Mouse (Mus musculus) liver, embryonic 15.5 days (tissue): ENCODE measurements around the gene Nde1. TPM values are rescaled to one million over a fixed set of nuclear protein-coding genes. Genes with fewer than 3 reads are reported as not detected.

Source experiments
- ATAC-seq: fragments of 200-750 bp; cut with Nextera tagmentation; 2 replicates; pipeline ENCODE4 v1.8.0; 2017; ENCODE audit warnings: moderate number of reproducible peaks, mild to moderate bottlenecking, moderate library complexity; ENCODE audit not compliant: insufficient read depth
- H3K27ac ChIP-seq: fragments of 300-500 bp; sonication (generic); replicated peaks from 2 replicates; pipeline ENCODE4 v1.5.1; 2015; ENCODE audit warnings: mild to moderate bottlenecking, inconsistent platforms
- H3K27me3 ChIP-seq: fragments of 300-500 bp; sonication (generic); 2 replicates; pipeline ENCODE4 v1.6.1; 2015; ENCODE audit warnings: mild to moderate bottlenecking, inconsistent platforms
- H3K36me3 ChIP-seq: fragments of 300-500 bp; sonication (generic); replicated peaks from 2 replicates; pipeline ENCODE4 v1.6.1; 2015; ENCODE audit warnings: moderate library complexity, mild to moderate bottlenecking, inconsistent platforms
- H3K4me1 ChIP-seq: fragments of 300-500 bp; sonication (generic); replicated peaks from 2 replicates; pipeline ENCODE4 v1.6.1; 2015; ENCODE audit warnings: inconsistent platforms
- H3K4me2 ChIP-seq: fragments of 300-500 bp; sonication (generic); 2 replicates; pipeline ENCODE4 v1.6.1; 2015; ENCODE audit warnings: moderate library complexity, mild to moderate bottlenecking, inconsistent platforms
- H3K4me3 ChIP-seq: fragments of 300-500 bp; sonication (generic); replicated peaks from 2 replicates; pipeline ENCODE4 v1.5.1; 2015; ENCODE audit warnings: mild to moderate bottlenecking, inconsistent platforms
- H3K9ac ChIP-seq: fragments of 300-500 bp; sonication (generic); 2 replicates; pipeline ENCODE4 v1.6.1; 2015; ENCODE audit warnings: moderate library complexity, mild to moderate bottlenecking, inconsistent platforms
- H3K9me3 ChIP-seq: fragments of 300-500 bp; sonication (generic); replicated peaks from 2 replicates; pipeline ENCODE4 v1.6.1; 2016; ENCODE audit warnings: inconsistent platforms
- WGBS: fragments of 180-500 bp; shearing (Covaris S2); methylation state at CpG from one replicate; pipeline ENCODE4 v1.1.7; 2015; ENCODE audit warnings: mixed read lengths; ENCODE audit not compliant: insufficient replicate concordance; 5-methylcytosine and 5-hydroxymethylcytosine counted together
- polyA plus RNA-seq: library from polyadenylated mRNA; unstranded; fragments of >200 nt; fragmentation: Nextera tagmentation; extraction: Ambion mirVana; gene quantifications from 2 replicates; pipeline ENCODE4 v1.2.1, GENCODE M21; 2015

The Nde1 gene
- polyA plus RNA-seq, 1 experiment from 2014 or later = 51.9 TPM

DNA sequence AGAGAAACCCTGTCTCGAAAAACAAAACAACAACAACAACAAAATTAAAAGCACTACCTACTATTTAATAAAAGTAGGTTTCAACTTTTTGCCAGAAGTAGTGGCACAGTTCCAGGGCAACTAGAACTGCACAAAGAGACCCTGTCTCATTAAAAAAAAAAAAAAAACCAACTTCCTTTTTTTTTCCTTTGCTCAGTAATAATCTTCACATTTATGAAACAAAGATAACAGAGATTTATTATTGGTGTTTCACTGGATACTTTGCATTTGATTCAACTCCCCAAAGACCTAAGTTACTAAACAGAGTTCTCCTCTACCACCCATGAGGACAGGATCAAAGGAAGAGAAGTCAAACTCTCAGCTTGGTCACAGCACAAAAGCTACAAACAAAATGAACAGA, 2.1 kb upstream of the Nde1 start:
- no peak overlapping the region for H3K4me3 ChIP-seq
- no peaks in the 10 kb centered on the region for H3K9me3 ChIP-seq
- no peak overlapping the region for H3K27ac ChIP-seq
- WGBS = 72% methylated on average over 1 of the region's 1 CpGs
- 0 out of 2 replicates have a peak, but pooled peaks cover 1% of the 10 kb centered on the region for H3K36me3 ChIP-seq
- H3K4me1 ChIP-seq = peaks cover 69% of the 10 kb centered on the region
- H3K27me3 ChIP-seq = no peaks in the 10 kb centered on the region
- no peak overlapping the region for H3K9ac ChIP-seq
- H3K4me2 ChIP-seq = no peak overlapping the region
- no peak for ATAC-seq

DNA sequence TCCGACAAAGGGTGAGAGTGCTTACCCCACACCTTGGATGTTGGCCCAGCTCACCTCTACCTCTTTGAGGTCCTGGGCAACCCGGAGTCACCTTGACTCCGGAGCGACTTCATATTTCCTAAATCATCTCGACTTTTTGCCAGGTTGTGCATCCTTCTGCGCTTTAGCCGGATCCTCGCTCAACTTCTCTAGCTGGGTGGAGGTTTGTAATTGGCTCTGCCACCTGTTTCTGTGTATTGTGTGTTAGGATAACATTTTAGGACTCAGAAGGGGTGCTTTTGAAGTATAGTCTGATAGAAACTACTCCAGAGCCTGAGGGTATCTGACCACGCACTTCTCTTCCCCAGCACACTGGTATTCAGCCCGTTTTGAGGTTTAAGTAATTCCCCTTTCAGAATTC, 656 bp downstream of the Nde1 start:
- H3K27me3 ChIP-seq = no peaks in the 10 kb centered on the region
- H3K4me2 ChIP-seq = peak overlapping the region; percentile 86
- peak overlapping the region; percentile 93 for H3K27ac ChIP-seq
- under 1% methylated on average over 10 of the region's 10 CpGs for WGBS
- peaks cover 20% of the 10 kb centered on the region for H3K36me3 ChIP-seq
- 0 out of 2 replicates have a peak, but pooled peaks have one; percentile 1 for ATAC-seq
- peak overlapping the region; percentile 84 for H3K9ac ChIP-seq
- H3K4me3 ChIP-seq = peak overlapping the region; percentile 81
- peaks cover 71% of the 10 kb centered on the region for H3K4me1 ChIP-seq
- no peaks in the 10 kb centered on the region for H3K9me3 ChIP-seq

DNA sequence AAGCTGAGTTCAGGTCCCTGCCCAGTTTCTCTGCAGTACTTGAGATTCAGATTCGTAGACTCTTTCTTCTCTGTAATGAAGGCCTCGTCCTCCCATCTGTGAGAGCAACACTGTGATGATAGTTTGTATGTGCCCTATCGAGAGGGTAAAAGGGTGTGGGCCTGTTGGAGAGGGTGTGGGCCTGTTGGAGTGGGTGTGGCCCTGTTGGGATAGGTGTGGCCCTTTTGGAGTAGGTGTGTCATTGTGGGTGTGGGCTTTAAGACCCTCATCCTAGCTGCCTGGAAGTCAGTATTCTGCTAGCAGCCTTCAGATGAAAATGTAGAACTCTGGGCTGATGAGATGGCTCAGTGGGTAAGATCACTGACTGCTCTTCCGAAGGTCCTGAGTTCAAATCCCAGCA, 3.4 kb downstream of the Nde1 start:
- Histone ChIP-seq H3K9me3 (no peaks in the 10 kb centered on the region), H3K36me3 (peaks cover 48% of the 10 kb centered on the region), H3K4me2 (peak overlapping the region; percentile 86), H3K9ac (peak overlapping the region; percentile 0; the same call in 1 of the 2 replicates), H3K4me3 (peak overlapping the region; percentile 81), H3K4me1 (peaks cover 60% of the 10 kb centered on the region), H3K27ac (peak overlapping the region; percentile 69), H3K27me3 (no peaks in the 10 kb centered on the region)
- 50% methylated on average over 4 of the region's 4 CpGs for WGBS
- peak; percentile 16 for ATAC-seq

DNA sequence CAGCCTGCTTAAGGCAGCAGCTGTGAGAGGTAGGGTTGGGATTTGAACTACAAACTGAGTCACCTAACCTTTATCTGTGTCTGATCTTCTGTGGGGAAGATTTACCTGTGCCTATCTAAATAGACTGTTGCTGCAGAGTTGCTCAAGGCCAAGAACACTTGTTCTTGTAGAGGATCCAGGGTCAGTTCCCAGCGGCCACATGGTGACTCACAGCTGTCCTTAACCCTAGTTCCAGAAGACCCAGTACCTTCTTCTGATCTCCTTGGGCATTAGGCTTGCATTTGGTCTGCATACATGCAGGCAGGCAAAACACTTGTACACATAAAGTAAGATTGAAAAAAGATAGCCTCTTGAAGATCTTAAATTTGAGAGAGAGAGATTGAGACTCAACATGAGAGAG, 6.6 kb downstream of the Nde1 start:
- Histone ChIP-seq H3K27ac (no peak overlapping the region), H3K9ac (no peak overlapping the region), H3K27me3 (no peaks in the 10 kb centered on the region), H3K9me3 (no peaks in the 10 kb centered on the region), H3K36me3 (peaks cover 80% of the 10 kb centered on the region), H3K4me1 (peaks cover 38% of the 10 kb centered on the region), H3K4me3 (no peak overlapping the region), H3K4me2 (no peak overlapping the region)
- ATAC-seq = no peak
- 86% methylated on average over 1 of the region's 1 CpGs for WGBS

DNA sequence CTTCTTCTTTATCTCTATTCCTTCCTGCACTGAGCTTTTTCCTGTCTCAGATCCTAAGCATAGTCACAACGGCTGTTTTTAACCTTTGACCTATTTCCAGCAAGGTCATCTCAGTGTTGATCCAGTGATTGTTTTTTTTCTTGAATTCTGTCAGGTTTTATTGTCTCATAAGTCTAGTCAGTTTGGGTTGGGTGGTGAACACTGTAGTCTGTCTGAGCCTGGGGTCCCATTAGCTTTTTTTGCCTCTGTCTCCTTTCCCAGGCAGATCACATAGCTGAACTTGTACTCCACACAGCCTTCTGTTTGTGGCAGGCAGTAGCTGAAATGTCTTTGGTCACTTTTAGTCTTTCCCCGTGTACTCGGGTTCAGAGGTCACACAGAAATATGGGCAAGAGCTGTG, 15.0 kb downstream of the Nde1 start:
- no peak overlapping the region for H3K9ac ChIP-seq
- peaks cover 100% of the 10 kb centered on the region for H3K36me3 ChIP-seq
- WGBS = 43% methylated on average over 3 of the region's 3 CpGs
- 0 out of 2 replicates have a peak, but pooled peaks cover 2% of the 10 kb centered on the region for H3K4me1 ChIP-seq
- H3K4me3 ChIP-seq = no peak overlapping the region
- H3K4me2 ChIP-seq = no peak overlapping the region
- peak overlapping the region; percentile 52; the same call in 1 of the 2 replicates for H3K27ac ChIP-seq
- no peaks in the 10 kb centered on the region for H3K9me3 ChIP-seq
- no peak for ATAC-seq
- no peaks in the 10 kb centered on the region for H3K27me3 ChIP-seq

DNA sequence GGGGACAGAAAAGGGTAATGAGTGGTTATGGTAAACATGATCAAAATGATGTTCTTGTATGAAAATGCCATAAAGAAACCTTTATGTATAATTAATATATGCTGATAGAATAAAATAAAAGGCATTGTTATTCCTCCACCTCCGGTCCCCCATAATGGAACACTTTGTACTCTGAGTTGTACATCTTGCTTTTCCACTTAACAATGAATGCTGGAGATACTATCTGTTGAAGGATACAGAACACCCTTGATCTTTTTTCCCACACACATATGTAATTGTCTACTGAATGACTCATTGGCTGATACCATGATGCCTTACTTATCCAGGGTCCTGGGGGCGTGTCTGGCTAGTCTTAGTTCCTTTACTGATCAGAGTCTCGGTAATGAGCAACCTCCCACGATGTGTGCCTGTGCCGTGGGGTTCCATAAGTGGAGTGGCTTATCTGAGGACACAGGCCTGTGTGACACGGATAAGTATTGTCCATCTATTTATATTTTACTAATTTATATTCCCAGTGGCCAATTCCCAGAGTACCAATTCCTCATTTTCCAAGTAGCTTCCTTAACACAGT, 17.2 kb downstream of the Nde1 start:
- Histone ChIP-seq H3K27me3 (no peaks in the 10 kb centered on the region), H3K4me3 (no peak overlapping the region), H3K4me1 (0 out of 2 replicates have a peak, but pooled peaks cover 2% of the 10 kb centered on the region), H3K4me2 (no peak overlapping the region), H3K27ac (no peak overlapping the region), H3K9ac (no peak overlapping the region), H3K9me3 (no peaks in the 10 kb centered on the region), H3K36me3 (peaks cover 100% of the 10 kb centered on the region)
- no peak for ATAC-seq
- WGBS = 56% methylated on average over 6 of the region's 6 CpGs

DNA sequence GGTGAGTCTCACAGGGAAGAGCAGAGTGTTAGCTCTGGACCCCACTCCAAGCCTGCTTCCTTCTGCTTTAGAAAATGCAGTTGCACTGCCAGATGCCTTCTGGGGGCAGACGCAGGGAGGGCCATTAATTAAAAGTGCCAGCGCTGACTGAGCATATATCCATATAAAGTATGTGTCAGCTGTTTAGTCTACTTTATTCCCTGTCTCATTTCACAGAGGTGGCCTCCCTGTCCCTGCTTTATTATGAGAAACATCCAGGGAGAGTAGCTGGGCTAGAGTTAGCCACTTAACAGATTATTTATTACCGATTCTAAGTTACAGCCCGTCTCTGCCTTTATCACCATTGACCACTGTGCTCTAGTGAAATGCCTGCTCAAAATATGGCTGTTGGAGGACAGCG, 19.3 kb downstream of the Nde1 start:
- H3K36me3 ChIP-seq = peaks cover 100% of the 10 kb centered on the region
- 0 out of 2 replicates have a peak, but pooled peaks cover 2% of the 10 kb centered on the region for H3K4me1 ChIP-seq
- H3K9ac ChIP-seq = no peak overlapping the region
- 89% methylated on average over 5 of the region's 5 CpGs for WGBS
- H3K4me2 ChIP-seq = no peak overlapping the region
- no peak for ATAC-seq
- H3K27ac ChIP-seq = no peak overlapping the region
- H3K4me3 ChIP-seq = no peak overlapping the region
- no peaks in the 10 kb centered on the region for H3K9me3 ChIP-seq
- no peaks in the 10 kb centered on the region for H3K27me3 ChIP-seq

DNA sequence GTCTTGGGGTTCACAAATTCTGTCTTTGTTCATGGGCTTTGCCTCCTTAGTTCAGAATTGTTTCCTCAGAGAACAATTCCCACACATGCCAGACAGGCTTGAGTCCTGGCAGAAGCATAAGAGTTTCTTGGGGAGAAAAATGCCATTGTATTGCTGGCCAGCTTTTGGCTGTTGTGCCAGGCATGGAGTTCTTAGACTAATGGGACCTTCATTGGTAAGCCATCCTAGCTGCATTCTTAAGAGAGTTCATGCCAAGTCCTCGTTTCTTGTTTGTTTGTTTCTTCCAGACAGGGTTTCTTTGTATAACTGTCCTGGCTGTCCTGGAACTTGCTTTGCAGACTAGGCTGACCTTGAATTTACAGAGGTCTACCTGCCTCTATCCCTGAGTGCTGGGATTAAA, 20.8 kb downstream of the Nde1 start:
- H3K27me3 ChIP-seq = no peaks in the 10 kb centered on the region
- no peak for ATAC-seq
- H3K4me2 ChIP-seq = no peak overlapping the region
- peaks cover 99% of the 10 kb centered on the region for H3K36me3 ChIP-seq
- H3K4me1 ChIP-seq = no peaks in the 10 kb centered on the region
- H3K9me3 ChIP-seq = no peaks in the 10 kb centered on the region
- H3K27ac ChIP-seq = no peak overlapping the region
- WGBS = 75% methylated on average over 1 of the region's 1 CpGs
- H3K9ac ChIP-seq = no peak overlapping the region
- H3K4me3 ChIP-seq = no peak overlapping the region

DNA sequence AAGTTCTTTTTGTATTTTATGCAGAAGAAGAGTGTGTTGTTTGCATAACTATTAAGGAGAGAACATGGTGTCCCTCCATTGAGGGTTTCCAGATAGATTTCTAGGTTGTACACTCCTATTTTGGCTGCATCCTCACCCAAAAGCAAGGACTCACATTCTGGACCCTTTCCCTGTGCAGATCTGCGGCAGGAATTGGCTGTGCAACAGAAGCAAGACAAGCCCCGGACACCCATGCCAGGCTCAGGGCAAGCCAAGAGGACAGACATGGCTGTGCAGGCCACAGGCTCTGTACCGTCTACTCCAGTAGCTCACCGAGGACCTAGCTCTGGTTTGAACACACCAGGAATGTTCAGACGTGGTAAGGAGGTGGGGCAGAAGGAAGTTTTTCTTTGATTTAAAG, 22.4 kb downstream of the Nde1 start:
- Histone ChIP-seq H3K9ac (no peak overlapping the region), H3K9me3 (no peaks in the 10 kb centered on the region), H3K4me2 (no peak overlapping the region), H3K4me1 (no peaks in the 10 kb centered on the region), H3K27ac (no peak overlapping the region), H3K36me3 (peaks cover 99% of the 10 kb centered on the region), H3K27me3 (no peaks in the 10 kb centered on the region), H3K4me3 (no peak overlapping the region)
- ATAC-seq = no peak
- 90% methylated on average over 5 of the region's 5 CpGs for WGBS

DNA sequence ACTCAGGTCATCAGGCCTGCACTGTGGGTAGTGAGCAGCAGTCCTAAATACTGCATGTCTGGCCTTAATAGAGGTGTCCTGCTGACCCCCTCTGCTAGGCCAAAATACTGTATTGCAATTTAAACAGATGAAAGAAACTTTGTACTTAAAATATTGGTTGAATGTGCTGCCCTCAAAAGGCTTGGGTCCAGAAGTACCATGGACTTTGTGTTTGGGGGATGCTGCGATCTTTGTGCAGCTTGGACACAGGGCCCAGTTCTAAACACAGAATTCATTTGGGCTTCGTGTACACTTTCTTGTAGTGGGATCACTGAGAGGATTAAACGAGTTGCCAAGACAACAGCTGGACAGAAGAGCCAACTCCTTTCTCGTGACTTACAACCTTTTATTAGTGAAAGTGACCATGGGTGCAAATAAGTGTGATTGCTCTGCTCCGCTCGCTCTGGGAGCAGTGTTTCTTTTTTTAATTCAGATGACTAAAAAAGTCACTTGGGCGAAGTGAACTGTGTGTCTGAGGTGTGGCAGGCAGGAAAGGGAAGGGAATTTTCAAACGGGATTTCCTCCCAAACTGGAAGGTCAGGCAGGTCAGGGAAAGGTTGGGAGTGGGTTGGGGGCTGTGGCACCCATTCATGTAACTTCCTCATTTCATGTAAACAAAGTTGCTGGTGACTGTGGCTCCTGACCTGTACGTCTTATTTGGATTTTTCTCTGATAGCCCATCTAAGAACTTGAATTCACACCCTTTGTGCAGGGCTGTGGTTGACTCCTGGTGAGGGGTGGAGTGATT, 31.3 kb downstream of the Nde1 start:
- H3K4me2 ChIP-seq = no peak overlapping the region
- no peak overlapping the region for H3K4me3 ChIP-seq
- no peak overlapping the region for H3K27ac ChIP-seq
- H3K9ac ChIP-seq = no peak overlapping the region
- no peak for ATAC-seq
- no peaks in the 10 kb centered on the region for H3K27me3 ChIP-seq
- H3K4me1 ChIP-seq = no peaks in the 10 kb centered on the region; the same call in 1 of the 2 replicates
- 58% methylated on average over 9 of the region's 9 CpGs for WGBS
- no peaks in the 10 kb centered on the region for H3K9me3 ChIP-seq
- H3K36me3 ChIP-seq = peaks cover 41% of the 10 kb centered on the region

DNA sequence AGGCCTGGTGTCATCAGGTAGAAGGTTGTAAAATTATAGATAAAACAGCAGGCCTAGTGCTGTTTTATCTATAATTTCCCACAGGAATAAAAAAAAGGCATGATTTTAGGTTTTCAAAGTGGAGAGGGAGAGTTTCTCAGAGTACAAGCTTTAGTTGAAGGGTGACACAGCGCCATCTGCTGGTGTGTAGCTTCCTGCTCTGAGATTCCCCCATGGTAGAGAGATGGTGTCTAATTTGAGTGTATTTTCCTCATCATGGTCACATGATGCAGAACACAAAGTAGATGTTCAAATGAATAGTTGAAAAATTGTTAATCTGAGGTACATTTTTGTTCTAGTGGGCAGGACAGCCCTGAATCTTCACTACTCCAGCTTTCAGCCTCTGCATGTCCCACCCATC, 32.4 kb downstream of the Nde1 start:
- 21% methylated on average over 1 of the region's 1 CpGs for WGBS
- no peak for ATAC-seq
- Histone ChIP-seq H3K9me3 (no peaks in the 10 kb centered on the region), H3K4me1 (no peaks in the 10 kb centered on the region; the same call in 1 of the 2 replicates), H3K36me3 (peaks cover 30% of the 10 kb centered on the region), H3K27me3 (no peaks in the 10 kb centered on the region), H3K9ac (no peak overlapping the region), H3K4me3 (no peak overlapping the region), H3K4me2 (no peak overlapping the region), H3K27ac (no peak overlapping the region)
